Mouse (Mus musculus) ES-Bruce4 (cell line): ENCODE results near the gene Olfr1335.
"Not testable (repeated sequence)": the region's sequence is repeated elsewhere in the genome, so short reads cannot be mapped to it uniquely, and the experiment has no call there.

Experiments used
- CTCF ChIP-seq: IDR thresholded peaks from one replicate; pipeline ENCODE4 v1.8.1; 2011; ENCODE audit warnings: low read depth, low read length
- POLR2A ChIP-seq: IDR thresholded peaks from one replicate; pipeline ENCODE4 v1.8.1; 2011; ENCODE audit warnings: low read length; ENCODE audit not compliant: insufficient read depth

GRCm38 (mm10) chr4:118792796-118793195, 16.9 kb downstream of the Olfr1335 start:
- not testable (repeated sequence) for TF ChIP-seq POLR2A, CTCF
